Mouse (Mus musculus): ENCODE data around the gene Zfp764.
"Not testable (repeated sequence)": the region's sequence is repeated elsewhere in the genome, so short reads cannot be mapped to it uniquely, and the experiment has no call there.

Gene Zfp764

DNA sequence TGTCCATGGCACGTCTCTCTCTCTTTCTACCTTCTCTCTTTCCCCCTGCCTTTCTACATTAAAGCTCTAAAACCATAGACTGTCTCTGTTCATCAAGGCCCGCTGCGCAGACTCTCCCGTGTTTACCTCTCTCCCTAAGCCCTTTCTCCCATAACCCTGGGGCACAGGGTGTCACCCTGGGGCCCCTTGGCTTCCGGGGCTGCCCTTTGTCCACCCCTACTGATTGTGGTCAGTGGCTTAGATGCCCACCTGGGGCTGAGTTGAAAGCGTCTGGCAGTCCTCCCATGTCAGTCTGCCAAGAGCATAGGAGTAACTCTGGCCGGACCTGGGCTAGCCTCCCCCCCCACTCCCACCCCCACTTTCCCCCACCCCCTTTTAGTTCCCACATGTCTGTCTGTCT, 16.3 kb downstream of the Zfp764 start:
- no peak for DNase-seq

DNA sequence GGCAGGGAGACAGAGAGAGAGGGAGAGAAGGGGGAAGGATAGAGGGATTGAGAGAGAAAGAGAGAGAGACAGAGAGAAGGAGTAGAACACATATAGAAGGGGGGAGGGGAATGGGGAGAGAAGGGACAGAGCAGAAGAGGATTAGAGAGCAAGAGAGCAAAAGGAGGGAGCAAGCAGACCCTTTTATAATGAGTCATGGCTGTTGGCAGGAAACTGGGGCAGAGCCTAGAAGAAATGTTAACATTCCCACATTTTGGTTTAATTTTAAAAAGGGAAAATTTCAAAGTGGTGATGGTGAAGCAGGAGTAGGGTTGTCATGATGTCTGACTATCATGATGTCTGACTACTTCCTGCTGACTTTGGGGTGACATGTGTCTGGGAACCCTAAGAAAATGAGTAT, 18.4 kb downstream of the Zfp764 start:
- not testable (repeated sequence) for DNase-seq

DNA sequence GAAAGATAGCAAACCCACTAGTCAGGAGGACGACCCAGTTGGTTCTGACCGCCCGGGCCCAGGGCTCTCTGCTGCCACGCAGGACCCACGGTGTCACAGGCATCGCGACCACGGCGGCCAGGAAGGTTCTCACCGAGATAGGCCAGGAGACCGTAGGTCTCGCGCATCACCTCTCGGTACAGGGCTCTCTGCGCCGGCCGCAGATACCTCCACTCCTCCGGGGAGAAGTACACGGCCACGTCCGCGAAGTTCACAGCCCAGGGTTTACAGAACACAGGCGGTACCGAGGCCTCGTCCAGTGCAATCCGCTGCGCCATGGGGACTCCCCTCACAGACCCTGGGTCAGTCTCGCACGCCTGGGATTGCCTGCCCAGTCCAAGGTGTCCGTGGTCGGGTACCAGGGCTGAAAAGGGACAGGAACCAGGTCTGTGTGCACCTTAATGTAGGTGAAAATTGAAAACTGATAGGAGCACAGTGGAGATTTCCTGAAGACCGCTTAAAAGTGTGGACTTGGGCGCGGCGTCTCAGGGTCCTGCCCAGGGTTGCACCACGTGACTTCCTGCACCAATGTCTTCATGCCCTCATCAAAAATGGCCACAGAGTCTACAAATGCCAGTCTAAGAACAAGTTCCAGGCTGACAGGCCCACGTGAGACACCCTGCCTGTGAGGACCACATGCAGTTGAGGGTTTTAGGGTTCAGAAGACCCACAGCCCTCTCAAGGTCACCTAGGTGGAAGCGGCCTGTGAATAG, 19.8 kb downstream of the Zfp764 start, which contains the start of gene 9130019O22Rik:
Gene 9130019O22Rik (minus strand): TSS at position 526 of the 752 bp plus-strand sequence.
- peak; percentile 67 to 84 for DNase-seq

DNA sequence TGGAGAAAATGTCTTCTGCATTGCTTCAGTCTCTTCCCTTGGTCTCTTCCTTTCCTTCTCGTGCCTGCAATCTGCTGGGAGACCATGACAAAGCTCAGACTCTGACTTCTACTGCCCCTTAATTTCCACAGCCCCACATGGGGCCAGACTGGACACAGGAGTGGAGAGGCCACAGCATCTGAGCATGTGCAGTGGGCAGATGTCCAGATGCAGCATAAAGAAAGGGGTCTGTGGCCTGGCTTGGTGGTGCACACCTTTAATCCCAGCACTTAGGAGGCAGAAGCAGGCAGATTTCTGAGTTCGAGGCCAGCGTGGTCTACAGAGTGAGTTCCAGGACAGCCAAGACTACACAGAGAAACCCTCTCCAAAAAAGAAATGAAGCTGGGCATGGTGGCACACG, 21.1 kb downstream of the Zfp764 start:
- DNase-seq, result not testable (repeated sequence)

DNA sequence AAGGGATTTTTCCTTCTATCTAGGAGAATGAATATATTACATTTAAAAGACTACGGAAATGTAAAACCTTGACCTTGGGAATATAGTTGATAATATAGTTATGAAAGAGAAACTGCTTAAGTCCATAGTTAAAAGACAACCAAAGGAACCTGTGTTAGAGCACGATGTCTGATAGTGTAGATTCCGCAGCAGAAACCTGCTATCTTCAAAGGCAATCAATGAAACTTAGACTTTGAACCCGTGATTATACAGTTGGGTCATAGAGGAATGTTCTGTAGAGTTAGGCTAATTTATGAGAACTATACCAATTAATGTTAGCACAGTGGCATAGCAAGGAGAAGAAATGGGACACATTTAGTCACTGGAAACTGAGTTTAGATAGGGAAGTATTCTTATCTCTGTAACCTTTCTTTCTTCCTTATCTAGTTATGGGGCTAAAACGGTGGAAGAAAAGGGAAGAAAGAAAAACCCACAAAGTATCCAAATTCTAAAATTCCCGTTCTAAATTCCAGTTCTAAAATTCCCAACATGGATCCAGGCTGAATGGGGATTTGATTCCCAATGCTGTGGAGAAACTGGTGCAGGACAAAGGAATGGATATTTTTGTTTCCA, 28.2 kb downstream of the Zfp764 start:
- no peak for DNase-seq

DNA sequence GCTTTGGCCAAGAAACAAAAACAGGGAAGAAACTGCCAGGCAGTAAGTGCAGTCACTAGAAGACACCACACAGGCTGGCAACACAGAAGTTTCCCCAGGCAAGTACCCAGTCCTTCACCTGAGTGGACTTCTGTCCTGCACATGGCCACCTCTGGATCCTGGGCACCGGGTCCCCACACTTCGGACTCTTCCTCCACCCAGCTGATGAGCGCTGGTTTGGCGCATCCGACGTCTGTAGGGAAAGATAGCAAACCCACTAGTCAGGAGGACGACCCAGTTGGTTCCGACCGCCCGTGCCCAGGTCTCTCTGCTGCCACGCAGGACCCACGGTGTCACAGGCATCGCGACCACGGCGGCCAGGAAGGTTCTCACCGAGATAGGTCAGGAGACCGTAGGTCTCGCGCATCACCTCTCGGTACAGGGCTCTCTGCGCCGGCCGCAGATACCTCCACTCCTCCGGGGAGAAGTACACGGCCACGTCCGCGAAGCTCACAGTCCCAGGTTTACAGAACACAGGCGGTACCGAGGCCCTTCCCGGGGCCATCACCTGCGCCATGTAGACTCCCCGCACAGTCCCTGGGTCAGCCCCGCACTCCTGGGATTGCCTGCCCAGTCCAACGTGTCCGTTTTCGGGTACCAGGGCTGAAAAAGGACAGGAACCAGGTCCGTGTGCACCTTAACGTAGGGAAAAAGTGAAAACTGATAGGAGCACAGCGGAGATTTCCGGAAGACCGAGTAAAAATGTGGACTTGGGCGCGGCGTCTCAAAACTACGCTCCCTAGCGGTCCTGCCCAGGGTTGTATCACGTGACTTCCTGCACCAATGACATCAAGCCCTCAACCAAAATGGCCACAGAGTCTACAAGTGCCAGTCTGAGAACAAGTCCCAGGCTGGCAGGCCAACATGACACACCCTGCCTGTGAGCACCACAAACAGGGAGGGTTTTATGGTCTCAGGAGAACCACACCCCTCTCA, 31.1 kb downstream of the Zfp764 start, which contains the start of gene Zfp747:
Gene Zfp747 (minus strand): TSS at position 780 of the 975 bp plus-strand sequence.
- peak; percentile 81 to 91 for DNase-seq

DNA sequence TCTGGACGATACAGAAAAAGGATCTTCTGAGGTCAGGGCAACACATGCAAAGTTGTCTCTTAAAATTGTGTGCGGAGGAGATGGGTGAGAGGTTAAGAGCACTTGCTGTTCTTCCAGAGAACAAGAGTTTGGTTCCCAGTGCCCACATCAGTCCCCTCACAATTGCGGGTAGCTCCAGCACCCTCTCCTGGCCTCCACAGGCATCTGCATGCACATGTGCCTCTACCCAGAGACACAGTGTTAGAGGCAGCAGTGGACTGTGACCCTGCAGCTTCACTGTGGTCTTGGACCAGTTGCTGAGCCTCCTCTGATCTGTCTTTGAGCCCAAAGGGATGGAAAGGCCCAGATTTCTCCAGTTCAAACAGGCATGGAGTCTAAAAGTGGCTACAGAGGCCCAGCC, 34.8 kb downstream of the Zfp764 start:
- not testable (repeated sequence) for DNase-seq

DNA sequence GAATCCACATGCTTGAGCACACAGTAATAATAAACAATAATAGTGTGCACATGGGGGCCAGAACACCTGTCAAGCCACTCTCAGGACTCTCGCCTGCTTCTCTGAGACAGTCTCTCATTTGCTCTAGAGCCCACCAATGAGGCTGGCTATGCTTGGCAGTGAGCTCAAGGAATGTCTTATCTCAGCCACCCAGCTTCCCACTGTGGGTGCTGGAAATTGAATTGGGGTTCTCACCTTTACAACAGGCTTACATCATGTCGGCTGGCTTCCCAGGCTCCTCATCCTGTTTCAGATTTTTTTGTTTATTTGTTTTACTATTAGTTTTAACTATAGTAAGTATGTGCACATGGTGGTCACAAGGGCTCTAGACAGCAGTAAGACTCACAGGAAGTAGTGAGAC, 35.4 kb downstream of the Zfp764 start:
- DNase-seq, result no peak

DNA sequence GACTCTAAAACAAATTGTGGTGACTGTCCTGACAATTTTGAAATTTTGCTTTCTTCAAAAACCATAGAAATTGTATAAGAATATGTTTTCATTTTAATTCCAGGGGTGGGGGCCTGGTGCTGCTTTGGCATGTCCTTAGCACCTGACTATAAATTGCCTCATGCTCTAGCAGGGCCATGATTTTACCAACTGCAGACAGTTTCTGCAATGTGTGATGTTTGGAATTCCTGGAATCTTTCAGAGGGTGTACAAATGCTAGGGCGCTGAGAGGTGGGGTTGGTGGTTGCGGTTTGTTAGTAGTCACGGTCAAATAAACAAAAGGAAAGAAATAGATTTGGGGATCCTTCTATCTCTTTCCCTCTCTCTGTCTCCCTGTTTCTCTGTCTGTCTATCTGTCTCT, 40.4 kb downstream of the Zfp764 start:
- no peak for DNase-seq

DNA sequence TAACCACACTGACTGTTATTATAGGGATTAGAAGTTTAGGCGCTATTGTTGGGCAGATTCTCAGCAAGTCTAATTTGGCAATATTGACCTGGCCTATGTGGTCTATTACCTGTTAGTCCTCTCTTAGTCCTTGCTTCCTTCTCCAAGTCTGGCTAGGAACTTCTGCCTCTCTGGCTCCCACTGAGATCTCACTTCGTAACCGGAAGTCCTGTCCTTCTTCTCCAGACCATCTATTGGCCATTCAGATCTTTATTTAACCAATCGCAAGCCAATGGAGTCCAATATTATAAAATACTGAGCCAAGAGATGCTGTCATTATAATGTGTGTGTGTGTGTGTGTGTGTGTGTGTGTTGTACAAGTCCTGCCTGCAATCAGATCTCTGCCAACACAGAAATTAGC, 42.5 kb downstream of the Zfp764 start:
- no peak for DNase-seq

DNA sequence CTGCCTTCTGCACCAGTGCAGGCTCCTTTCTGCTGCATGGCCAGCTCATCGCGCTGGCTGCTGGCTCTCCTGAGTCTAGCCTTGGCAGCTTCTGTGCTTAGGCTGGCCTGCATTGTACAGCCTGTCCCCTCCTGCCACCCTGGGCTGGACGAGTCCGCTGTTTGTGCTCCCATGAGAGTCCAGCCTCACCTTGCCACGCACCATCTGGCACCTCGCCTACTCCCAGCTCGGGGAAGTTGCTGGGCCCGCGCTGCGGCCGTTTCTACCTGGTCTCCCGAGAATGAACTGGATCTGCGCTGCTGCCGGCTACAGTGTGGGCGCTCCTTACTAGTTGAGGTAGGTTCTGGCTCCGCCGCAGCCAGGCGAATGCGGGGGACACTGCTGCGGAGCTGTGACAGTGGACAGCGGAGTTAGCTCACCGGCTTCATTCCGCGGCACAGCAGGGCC, 43.1 kb downstream of the Zfp764 start:
- DNase-seq, result no peak

DNA sequence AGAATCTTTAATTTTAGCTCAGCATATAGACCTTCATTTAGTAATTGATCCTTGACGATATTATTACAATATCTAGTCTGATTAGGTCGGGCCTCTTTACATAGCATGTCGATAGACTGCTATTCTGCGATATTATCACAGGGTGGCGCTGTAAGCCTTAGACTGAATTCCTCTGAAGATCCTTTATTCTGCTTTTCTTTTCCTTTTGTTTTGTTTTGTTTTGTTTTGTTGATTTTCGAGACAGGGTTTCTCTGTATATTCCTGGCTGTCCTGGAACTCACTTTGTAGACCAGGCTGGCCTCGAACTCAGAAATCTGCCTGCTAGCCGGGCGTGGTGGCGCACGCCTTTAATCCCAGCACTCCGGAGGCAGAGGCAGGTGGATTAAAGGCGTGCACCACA, 44.2 kb downstream of the Zfp764 start:
- not testable (repeated sequence) for DNase-seq

DNA sequence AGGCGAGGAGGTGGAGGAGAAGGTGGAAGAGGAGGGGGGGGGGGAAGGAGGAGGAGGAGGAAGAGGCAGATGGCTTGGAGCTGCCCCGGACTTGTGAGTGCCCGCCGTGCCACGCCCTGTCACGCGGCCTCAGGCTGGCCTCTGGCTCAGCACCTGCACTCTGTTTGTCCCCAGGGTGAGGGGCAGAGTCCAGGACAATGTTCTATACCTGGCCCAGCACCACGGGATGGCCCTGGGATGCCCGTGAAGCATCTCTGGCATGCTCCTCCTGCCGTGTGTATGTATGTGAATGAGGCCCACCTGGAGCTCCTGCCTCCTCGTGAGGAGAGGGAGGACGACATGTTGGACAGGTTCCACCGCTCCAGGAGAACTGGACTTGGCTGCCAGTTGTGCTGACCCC, 45.2 kb downstream of the Zfp764 start:
- DNase-seq, result no peak

DNA sequence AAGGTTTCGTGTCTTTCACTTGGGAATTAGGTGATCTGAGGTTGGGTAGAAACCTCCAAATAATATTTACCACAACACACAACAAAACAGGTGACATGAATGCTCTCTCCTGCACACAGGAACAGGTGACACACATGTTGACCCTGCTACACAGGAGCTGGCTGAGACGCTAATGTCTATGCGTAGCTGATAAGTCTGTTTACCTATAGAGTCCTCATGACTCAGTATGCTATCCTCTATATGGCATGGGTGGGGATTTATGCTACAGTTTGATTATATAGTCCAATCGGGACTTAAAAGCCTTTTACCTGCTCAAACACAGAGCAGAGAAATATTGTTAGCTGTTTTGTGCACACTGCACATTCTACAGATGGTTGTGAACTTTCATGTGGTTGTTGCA, 46.4 kb downstream of the Zfp764 start:
- DNase-seq, result no peak

DNA sequence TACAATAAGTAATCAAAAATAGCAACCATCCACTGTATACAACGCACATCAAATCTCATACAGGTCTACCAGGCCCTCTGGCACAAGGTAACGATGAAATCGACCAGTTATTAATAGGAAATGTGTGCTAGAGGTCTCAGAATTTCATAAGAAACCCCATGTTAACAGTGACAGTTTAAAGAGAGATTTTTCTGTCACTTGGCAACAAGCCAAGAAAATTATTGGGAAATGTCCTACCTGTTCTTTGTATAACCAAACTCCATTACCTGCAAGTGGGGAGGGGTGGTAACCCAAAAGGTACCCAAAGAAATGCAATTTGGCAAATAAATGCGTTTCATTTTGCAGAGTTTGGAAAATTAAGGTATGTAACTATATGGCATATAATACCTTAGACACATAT, 48.1 kb downstream of the Zfp764 start:
- DNase-seq, result no peak

DNA sequence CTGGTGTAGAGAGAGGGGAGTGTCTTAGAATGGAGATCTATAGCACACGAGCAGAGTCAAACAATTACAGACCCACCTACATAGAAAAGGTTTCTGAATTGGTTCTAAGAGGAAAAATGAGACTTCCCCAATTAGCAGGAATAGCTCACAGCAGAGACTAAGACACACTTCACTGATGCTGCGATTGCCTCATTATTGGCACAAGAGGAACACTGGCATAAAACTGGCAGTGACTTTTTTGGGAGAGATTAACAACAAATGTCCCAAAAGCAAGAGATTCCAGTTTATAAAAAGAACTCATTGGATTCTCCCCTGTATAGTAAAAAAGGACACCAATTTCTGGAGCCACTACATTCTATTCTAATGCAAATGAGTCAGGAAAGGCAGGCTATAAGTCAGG, 48.8 kb downstream of the Zfp764 start:
- DNase-seq, result no peak

DNA sequence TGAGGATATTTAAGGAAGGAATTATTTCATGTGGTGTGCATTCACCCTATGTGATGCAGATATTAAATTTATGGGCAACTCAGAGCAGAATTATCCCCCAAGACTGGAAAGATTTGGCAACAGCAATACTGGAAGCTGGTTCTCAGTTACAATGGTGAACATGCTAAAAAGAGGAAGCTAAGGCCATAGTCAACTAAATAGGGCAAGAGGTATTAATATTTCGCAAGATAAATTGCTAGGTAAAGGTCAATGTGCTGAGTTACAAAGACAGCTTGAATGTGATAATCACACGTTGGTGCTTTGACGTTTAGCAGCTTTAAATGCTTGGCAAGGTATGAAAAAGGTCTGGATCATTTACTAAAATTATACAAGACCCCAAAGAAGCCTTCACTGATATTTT, 50.8 kb downstream of the Zfp764 start:
- no peak for DNase-seq
